Mouse (Mus musculus) embryonic facial prominence, embryonic 12.5 days (tissue): ENCODE measurements around the gene Ltb. TPM values are rescaled to one million over a fixed set of nuclear protein-coding genes. Genes with fewer than 3 reads are reported as not detected.

Source experiments
- ATAC-seq: fragments of 200-750 bp; cut with Nextera tagmentation; 2 replicates; pipeline ENCODE4 v1.8.0; 2017; ENCODE audit not compliant: insufficient number of reproducible peaks, insufficient read depth, low FRiP score, low TSS enrichment
- H3K27ac ChIP-seq: fragments of 300-500 bp; sonication (generic); 2 replicates; pipeline ENCODE4 v1.5.1; 2016; ENCODE audit warnings: mild to moderate bottlenecking
- H3K27me3 ChIP-seq: fragments of 300-500 bp; sonication (generic); 2 replicates; pipeline ENCODE4 v1.6.1; 2016; ENCODE audit warnings: mild to moderate bottlenecking, moderate library complexity
- H3K36me3 ChIP-seq: fragments of 300-500 bp; sonication (generic); 2 replicates; pipeline ENCODE4 v1.6.1; 2016; ENCODE audit warnings: mild to moderate bottlenecking
- H3K4me1 ChIP-seq: fragments of 300-500 bp; sonication (generic); 2 replicates; pipeline ENCODE4 v1.6.1; 2016
- H3K4me2 ChIP-seq: fragments of 300-500 bp; sonication (generic); replicated peaks from 2 replicates; pipeline ENCODE4 v1.6.1; 2016; ENCODE audit warnings: mild to moderate bottlenecking, moderate library complexity
- H3K4me3 ChIP-seq: fragments of 300-500 bp; sonication (generic); 2 replicates; pipeline ENCODE4 v1.5.1; 2016; ENCODE audit warnings: mild to moderate bottlenecking
- H3K9ac ChIP-seq: fragments of 300-500 bp; sonication (generic); 2 replicates; pipeline ENCODE4 v1.6.1; 2016; ENCODE audit warnings: mild to moderate bottlenecking, moderate library complexity
- H3K9me3 ChIP-seq: fragments of 300-500 bp; sonication (generic); 2 replicates; pipeline ENCODE4 v1.6.1; 2016; ENCODE audit warnings: mild to moderate bottlenecking, moderate library complexity
- WGBS: fragments of 180-500 bp; shearing (Covaris S2); methylation state at CpG from one replicate; pipeline ENCODE4 v1.1.7; 2016; 5-methylcytosine and 5-hydroxymethylcytosine counted together
- polyA plus RNA-seq: library from polyadenylated mRNA; unstranded; fragments of >200 nt; fragmentation: Nextera tagmentation; extraction: Ambion mirVana; gene quantifications from 2 replicates; pipeline ENCODE4 v1.2.1, GENCODE M21; 2016

Gene Ltb
- polyA plus RNA-seq, 1 experiment from 2014 or later: 0.95 TPM

- ATAC-seq: peak; percentile 20; the same call in 1 of the 2 replicates
These were observed 36.5 kb upstream of the Ltb start for GRCm38 (mm10) chr17:35157661-35158175.

GRCm38 (mm10) chr17:35158850-35159593 is 35.2 kb upstream of the Ltb start:
- Histone ChIP-seq H3K27ac (no peak overlapping the region), H3K4me3 (no peak overlapping the region), H3K9ac (no peak overlapping the region), H3K9me3 (no peaks in the 10 kb centered on the region), H3K27me3 (no peaks in the 10 kb centered on the region), H3K4me1 (peaks cover 24% of the 10 kb centered on the region), H3K36me3 (peaks cover 83% of the 10 kb centered on the region), H3K4me2 (no peak overlapping the region)
- WGBS: 93% methylated on average over 16 of the region's 16 CpGs
- ATAC-seq: no peak

More at GRCm38 (mm10) chr17:35157661-35158175, 36.5 kb upstream of the Ltb start:
- H3K27me3 ChIP-seq: no peaks in the 10 kb centered on the region
- H3K36me3 ChIP-seq: peaks cover 96% of the 10 kb centered on the region
- WGBS: 96% methylated on average over 8 of the region's 8 CpGs
- H3K27ac ChIP-seq: no peak overlapping the region
- H3K4me1 ChIP-seq: peaks cover 20% of the 10 kb centered on the region
- no peaks in the 10 kb centered on the region for H3K9me3 ChIP-seq
- H3K4me2 ChIP-seq: no peak overlapping the region
- H3K4me3 ChIP-seq: no peak overlapping the region
- no peak overlapping the region for H3K9ac ChIP-seq

- Histone ChIP-seq H3K27me3 (no peaks in the 10 kb centered on the region), H3K4me3 (no peak overlapping the region), H3K4me2 (no peak overlapping the region), H3K27ac (no peak overlapping the region), H3K9me3 (no peaks in the 10 kb centered on the region), H3K9ac (no peak overlapping the region), H3K36me3 (peaks cover 77% of the 10 kb centered on the region), H3K4me1 (peaks cover 22% of the 10 kb centered on the region)
- WGBS: 82% methylated on average over 7 of the region's 7 CpGs
- ATAC-seq: no peak
These were observed 34.6 kb upstream of the Ltb start for GRCm38 (mm10) chr17:35159638-35160037.

GRCm38 (mm10) chr17:35161421-35161820 is 32.8 kb upstream of the Ltb start:
- Histone ChIP-seq H3K4me3 (no peak overlapping the region), H3K27me3 (no peaks in the 10 kb centered on the region)
- WGBS: 87% methylated on average over 11 of the region's 11 CpGs

GRCm38 (mm10) chr17:35162121-35162520 is 32.1 kb upstream of the Ltb start:
- no peaks in the 10 kb centered on the region for H3K9me3 ChIP-seq
- H3K27me3 ChIP-seq: no peaks in the 10 kb centered on the region
- 77% methylated on average over 14 of the region's 14 CpGs for WGBS
- H3K36me3 ChIP-seq: peaks cover 52% of the 10 kb centered on the region
- peaks cover 18% of the 10 kb centered on the region for H3K4me1 ChIP-seq
- H3K9ac ChIP-seq: peak overlapping the region; percentile 100; the same call in 1 of the 2 replicates
- no peak for ATAC-seq
- H3K27ac ChIP-seq: no peak overlapping the region
- H3K4me3 ChIP-seq: peak overlapping the region; percentile 99
- H3K4me2 ChIP-seq: peak overlapping the region; percentile 95

More at GRCm38 (mm10) chr17:35161421-35161820, 32.8 kb upstream of the Ltb start:
- peaks cover 16% of the 10 kb centered on the region for H3K4me1 ChIP-seq
- H3K27ac ChIP-seq: no peak overlapping the region
- H3K9me3 ChIP-seq: no peaks in the 10 kb centered on the region
- ATAC-seq: no peak
- H3K36me3 ChIP-seq: peaks cover 59% of the 10 kb centered on the region
- no peak overlapping the region for H3K9ac ChIP-seq
- peak overlapping the region; percentile 95; the same call in 1 of the 2 replicates for H3K4me2 ChIP-seq

- Histone ChIP-seq H3K4me1 (peaks cover 18% of the 10 kb centered on the region), H3K36me3 (peaks cover 46% of the 10 kb centered on the region), H3K9me3 (no peaks in the 10 kb centered on the region), H3K27me3 (no peaks in the 10 kb centered on the region), H3K4me3 (peak overlapping the region; percentile 99), H3K27ac (no peak overlapping the region), H3K4me2 (peak overlapping the region; percentile 95), H3K9ac (peak overlapping the region; percentile 100)
- WGBS: 50% methylated on average over 12 of the region's 12 CpGs
- no peak for ATAC-seq
These were observed 31.5 kb upstream of the Ltb start for GRCm38 (mm10) chr17:35162730-35163129.

- ATAC-seq: no peak
- 12% methylated on average over 8 of the region's 8 CpGs for WGBS
- Histone ChIP-seq H3K9me3 (no peaks in the 10 kb centered on the region), H3K9ac (peak overlapping the region; percentile 100), H3K36me3 (peaks cover 38% of the 10 kb centered on the region), H3K27ac (peak overlapping the region; percentile 97), H3K27me3 (no peaks in the 10 kb centered on the region), H3K4me2 (peak overlapping the region; percentile 95), H3K4me3 (peak overlapping the region; percentile 99), H3K4me1 (peaks cover 18% of the 10 kb centered on the region)
These were observed 30.7 kb upstream of the Ltb start for GRCm38 (mm10) chr17:35163326-35164081.

GRCm38 (mm10) chr17:35164218-35164567 is 30.0 kb upstream of the Ltb start:
- H3K4me1 ChIP-seq: peaks cover 18% of the 10 kb centered on the region
- H3K27ac ChIP-seq: peak overlapping the region; percentile 97
- WGBS: under 1% methylated on average over 25 of the region's 28 CpGs
- no peaks in the 10 kb centered on the region for H3K27me3 ChIP-seq
- H3K9ac ChIP-seq: peak overlapping the region; percentile 100
- H3K4me3 ChIP-seq: peak overlapping the region; percentile 99
- peak overlapping the region; percentile 95 for H3K4me2 ChIP-seq
- no peak; the same call in 1 of the 2 replicates for ATAC-seq
- peaks cover 32% of the 10 kb centered on the region for H3K36me3 ChIP-seq
- no peaks in the 10 kb centered on the region for H3K9me3 ChIP-seq

- Histone ChIP-seq H3K9me3 (no peaks in the 10 kb centered on the region), H3K4me3 (peak within 1 kb of the TSS; percentile 99), H3K27me3 (no peaks in the 10 kb centered on the region), H3K36me3 (peaks cover 25% of the 10 kb centered on the region), H3K9ac (peak within 1 kb of the TSS; percentile 100), H3K4me2 (peak within 1 kb of the TSS; percentile 95), H3K27ac (peak within 1 kb of the TSS; percentile 97), H3K4me1 (peaks cover 18% of the 10 kb centered on the region)
- under 1% methylated on average over 78 of the region's 89 CpGs for WGBS
- peak; percentile 93 for ATAC-seq
These were observed 29.4 kb upstream of the Ltb start, which contains the start of gene Prrc2a for GRCm38 (mm10) chr17:35164568-35165450. Prrc2a (minus strand) TSS chr17:35164897.

GRCm38 (mm10) chr17:35165451-35166155 is 28.6 kb upstream of the Ltb start:
- 22% methylated on average over 12 of the region's 12 CpGs for WGBS

More at GRCm38 (mm10) chr17:35165451-35166155, 28.6 kb upstream of the Ltb start:
- H3K4me1 ChIP-seq: peaks cover 18% of the 10 kb centered on the region
- H3K9ac ChIP-seq: peak overlapping the region; percentile 100; the same call in 1 of the 2 replicates
- H3K4me2 ChIP-seq: peak overlapping the region; percentile 45
- no peaks in the 10 kb centered on the region for H3K27me3 ChIP-seq
- H3K4me3 ChIP-seq: peak overlapping the region; percentile 99
- no peaks in the 10 kb centered on the region for H3K9me3 ChIP-seq
- H3K36me3 ChIP-seq: peaks cover 17% of the 10 kb centered on the region
- H3K27ac ChIP-seq: peak overlapping the region; percentile 97
- ATAC-seq: peak; percentile 87
